Mouse (Mus musculus) MN1 (cell line): ENCODE measurements at regions not wholly inside any gene's neighbourhood (a gene's known extent, or its start where the extent isn't known, plus 50 kb on each side); places are given as distances from the start of the nearest gene placed in this dataset.

Experiments used
- DNase-seq: peaks from one replicate; pipeline ENCODE4 v3.0.0-alpha.2; 2016; ENCODE audit warnings: low spot score

DNA sequence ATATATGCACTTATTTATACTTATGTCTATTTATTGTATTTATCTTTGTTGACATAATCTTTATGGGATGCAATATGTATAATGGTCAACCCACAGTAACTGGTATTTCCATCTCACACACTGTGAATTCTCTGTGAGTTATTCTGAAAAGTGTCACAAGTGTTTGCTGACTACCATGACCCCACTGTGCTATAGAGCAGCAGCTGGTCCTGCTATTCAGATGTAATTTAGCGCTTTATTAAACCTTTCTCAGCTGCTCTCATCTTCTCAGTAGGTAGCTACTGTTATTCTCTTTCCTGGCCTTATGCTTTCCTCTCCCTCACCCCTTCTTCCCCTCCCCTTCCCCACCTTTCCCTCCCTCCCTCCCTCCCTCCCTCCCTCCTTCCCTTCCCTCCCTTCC lies 296.0 kb upstream of the Dusp10 start:
- no peak for DNase-seq

DNA sequence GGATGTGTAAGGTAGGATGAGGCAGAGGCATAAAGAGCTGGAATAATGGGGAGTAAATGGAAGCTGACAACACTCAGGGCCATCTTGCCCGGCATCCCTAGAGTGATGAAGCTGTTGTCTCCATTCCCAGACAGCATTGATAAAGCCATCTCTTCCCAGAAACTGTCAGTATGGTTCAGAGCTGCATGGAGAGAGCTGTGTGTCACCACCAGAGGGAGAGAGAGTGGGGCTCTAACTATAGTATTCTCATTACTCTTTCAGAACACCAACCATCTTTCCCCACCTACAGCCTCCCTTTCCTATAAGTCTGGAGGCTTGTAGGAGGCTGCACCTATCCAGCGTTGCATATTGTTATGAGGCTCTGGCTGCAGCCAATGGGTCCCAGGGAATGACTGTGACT lies 264.0 kb upstream of the Dusp10 start:
- no peak for DNase-seq

DNA sequence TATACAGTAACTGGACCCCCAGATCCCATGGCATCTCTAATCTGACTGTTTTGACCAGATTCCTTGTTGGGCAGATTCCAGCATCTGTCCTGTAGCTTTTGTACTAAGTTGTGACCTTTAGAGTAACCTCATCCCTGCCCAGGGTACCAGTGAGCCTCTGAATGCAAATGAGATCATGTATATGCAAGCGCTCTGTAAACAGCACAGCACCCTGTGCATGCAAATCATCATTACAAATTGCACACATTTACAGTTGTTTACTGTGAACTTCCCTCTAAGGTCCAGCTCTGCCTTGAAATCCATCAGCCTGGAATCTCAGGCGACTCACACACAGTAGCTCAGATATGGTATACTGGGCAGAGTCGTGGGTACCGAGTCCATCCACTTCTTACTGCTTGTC lies 258.6 kb upstream of the Dusp10 start:
- no peak for DNase-seq

DNA sequence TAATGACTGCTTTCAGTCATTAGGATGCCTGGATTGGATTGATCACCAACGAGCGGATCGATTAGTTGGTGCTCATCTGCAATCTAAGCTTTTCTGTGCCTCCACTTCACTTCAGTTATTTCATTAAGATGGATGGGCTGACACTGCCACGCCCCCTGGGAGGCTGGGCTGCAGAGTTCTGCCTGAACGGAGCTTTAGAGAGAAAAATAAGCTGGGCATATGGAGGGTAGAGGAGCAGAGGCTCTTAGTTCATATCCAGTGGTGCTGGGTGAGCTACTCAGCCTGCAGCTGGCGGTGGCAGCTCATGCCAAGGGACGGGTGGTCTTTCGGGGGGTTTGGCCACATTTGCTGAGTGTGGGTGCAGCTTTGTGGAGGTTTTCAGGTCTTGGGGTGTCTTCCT lies 256.4 kb upstream of the Dusp10 start:
- no peak for DNase-seq

DNA sequence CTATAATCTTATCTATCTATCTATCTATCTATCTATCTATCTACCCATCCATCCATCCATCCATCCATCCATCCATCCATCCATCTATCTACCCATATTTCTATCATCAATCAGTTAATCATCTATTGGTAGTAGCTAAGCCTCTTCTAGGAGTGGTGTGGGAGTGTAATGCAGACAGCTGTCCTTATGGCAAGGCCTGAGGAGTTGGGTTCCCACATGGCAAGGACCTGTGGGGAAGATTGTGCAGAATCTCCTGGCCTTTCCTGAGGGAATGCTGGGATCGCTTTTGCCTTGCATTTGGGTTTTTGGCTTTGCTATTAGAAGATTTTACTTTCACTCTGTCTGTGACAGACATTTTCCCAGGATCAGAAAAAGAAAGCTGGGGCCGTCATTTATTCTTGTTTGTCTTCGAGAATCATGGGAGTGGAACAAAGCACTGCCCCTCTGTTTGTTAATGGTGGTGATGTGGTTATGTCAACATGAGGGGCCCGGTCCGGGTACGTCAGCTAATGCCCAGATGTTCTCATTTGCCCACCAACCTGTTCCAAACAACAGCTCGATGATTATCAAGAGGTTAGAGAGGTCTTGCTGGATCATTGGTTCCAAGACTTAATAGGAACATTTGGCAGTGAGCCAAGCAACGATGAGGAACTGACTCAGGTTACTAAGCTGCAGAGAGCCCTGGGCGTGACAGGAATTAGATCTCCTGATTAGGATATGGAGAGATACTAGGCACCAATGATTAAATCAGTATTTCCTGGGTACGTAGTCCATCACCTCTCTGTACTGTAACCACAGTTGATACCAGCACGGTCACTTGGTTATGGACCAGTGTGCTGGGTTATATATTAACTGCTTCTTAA lies 249.0 kb upstream of the Dusp10 start:
- DNase-seq = peak; percentile 58

DNA sequence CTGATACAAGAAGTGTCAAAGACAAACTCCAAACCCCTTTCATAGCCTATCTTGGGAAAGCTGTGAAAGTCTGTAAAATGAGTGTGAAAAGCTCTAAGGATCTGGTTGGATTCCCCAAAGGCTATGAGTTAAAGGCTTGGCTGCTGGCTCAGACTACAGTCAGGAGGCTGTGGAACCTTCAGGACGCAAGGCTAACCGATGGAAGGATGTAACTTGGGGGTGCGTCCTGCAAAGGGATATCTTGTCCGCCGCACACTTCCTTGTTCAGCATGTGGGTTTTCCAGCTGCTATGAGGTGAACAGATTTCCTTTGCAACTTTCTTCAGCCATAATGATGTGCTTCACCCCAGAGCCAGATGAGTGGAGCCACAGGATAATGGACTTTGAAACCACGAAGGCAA lies 240.3 kb upstream of the Dusp10 start:
- no peak for DNase-seq

DNA sequence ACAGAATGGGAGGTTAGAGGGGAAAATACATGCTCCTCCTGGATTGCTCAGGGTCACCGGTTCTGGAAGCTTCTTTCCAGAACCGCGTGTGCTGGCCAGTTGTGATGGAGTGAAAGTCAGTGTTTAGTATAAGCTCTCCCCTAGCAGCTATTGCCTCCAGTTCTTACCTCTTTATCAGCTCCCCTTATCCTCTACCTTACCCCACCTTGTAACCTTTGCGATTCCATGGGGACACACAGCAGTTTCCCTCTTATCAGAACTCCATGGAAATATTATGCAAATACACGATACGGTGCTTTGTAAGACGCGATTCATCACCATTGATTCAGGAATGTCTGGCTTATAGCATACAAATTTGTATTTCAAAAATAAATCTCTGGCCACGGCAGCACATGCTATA lies 232.9 kb upstream of the Dusp10 start:
- no peak for DNase-seq

DNA sequence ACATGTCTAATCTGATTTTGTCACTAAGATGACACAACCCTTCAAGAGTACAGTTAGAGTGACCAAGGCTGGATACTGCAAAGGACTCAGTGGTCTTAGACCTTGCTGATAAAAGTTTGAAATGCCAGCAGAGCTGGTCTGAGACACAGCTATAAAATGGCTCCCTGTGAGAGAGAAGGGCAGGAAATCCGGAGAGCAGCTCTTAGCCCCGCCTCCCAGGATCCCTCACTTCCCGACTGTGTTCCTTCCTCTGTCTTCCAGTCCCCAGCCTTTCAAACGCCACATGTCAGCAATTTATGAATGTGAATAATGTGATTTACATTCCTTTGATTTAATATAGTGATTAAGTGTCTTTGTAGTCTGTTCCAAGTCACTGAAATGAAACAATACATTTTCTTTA lies 232.3 kb upstream of the Dusp10 start:
- peak; percentile 52 for DNase-seq

DNA sequence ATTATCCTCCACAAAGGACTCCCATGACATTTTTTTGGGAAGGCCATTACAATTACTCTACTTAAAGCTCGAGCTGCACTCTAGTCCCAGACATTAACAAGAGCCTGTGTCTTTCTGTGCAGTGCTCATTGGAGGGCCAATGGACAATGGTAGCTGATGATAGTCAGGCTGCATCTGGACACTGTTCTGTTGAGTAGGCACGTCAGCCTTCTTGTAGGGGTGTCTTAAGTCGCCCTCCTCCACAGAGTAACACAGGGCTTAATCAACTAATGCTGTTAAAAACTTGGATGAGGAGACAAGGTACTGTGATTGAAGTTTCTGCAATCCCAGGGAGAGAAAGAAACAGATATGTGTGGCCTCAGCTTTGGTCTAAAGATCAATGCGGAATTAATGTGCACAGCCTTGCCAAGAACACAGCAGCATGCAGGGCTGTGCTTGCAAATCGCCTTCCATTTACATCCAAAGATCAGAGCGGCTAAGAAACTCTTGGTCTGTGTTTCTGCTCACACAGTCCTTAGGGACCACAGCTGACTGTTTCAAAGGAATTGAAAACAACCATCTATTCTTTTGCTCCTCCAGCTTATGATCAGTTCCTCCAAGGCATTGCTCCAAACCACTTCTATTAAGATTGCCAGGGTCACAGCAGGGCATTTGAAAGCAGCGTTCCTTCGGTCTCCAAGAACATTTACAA lies 229.5 kb upstream of the Dusp10 start:
- no peak for DNase-seq

DNA sequence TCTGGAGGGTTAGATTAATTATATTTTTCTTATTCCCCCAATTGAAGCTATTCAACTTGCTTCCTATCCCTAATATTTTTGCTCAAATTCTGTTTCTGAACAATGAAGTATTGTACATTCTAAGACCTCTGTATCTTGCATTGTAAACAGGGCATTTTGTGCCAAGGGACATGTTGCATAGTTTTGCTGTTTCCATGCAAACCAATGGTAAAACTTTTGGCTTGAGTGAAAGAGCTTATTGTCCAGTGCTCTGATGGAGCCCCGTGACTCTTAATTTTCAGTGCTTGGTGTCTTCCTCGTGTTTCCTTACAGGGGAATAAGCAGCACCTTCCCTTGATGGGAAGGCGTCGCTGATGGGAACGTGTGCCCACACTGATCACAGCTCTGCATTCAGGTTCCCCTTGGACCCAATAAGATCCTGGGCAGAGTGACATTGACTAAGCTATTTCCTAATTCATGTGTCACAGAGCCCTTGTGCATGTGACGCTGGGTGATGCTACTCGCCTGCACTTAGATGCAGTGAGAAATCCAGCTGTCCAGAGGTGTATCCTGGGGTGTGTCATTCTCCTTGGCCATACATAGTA lies 220.8 kb upstream of the Dusp10 start:
- no peak for DNase-seq

DNA sequence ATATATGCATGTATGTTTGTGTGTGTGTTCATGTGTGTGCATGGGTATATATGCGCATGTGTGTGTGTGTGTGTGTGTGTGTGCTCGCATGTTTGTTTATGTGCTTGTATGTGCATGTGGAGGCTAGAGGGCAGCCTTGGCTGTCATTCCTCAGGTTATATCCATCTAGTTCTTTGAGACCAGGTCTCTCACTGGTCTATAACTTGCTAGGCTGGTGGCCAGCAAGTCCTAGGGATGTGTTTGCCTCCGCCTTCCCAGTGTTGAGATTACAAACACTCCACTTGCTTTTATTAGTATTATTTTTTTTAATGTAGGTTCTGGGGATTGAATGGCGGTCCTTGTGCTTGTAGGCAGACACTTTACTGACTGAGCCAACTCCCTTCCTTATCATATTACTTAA lies 219.8 kb upstream of the Dusp10 start:
- no peak for DNase-seq

DNA sequence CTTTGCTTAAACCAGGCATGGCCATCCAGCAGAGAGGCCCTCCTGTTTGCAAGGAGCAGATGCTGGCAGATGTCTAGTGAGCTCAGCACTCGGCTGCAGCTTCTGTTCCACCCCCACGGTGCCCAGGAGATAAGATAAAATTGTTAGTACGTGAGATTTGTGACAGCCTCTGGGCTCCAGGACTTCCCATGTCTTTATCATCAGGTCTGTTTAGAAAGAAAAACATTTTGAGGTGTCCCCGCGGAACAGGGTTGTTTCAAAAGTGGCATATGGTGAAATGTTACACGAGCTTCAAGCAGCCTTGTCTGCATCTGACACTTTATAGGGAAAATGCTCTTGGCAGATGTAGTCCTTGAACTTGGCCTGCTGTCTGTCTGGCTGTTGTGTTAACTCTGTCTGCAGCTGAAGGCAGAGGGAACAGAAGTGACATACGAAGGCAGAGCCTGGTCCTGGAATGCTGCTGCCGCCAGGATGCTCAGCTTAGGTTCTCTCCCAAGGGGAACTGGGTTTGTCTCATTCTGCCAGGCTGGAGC lies 219.1 kb upstream of the Dusp10 start:
- DNase-seq = peak; percentile 49

DNA sequence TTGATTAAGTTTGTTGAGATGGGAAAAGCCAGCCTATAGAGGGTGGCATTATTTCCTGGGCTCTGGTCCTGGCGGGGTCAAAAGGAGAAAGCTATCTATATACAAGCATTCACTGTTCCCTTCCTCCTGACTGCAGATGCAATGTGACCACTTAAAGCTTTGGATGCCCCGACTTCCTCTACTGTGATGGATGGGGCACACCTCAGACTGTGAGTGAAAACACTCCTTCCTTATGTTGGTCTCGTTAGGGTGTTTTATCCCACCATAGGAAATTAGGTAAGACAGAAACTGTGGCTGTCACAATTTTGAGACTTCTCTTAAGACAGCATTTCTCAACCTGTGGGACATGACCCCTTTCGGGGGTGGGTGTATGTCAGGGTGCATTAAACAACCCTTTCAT lies 210.8 kb upstream of the Dusp10 start:
- DNase-seq = no peak

DNA sequence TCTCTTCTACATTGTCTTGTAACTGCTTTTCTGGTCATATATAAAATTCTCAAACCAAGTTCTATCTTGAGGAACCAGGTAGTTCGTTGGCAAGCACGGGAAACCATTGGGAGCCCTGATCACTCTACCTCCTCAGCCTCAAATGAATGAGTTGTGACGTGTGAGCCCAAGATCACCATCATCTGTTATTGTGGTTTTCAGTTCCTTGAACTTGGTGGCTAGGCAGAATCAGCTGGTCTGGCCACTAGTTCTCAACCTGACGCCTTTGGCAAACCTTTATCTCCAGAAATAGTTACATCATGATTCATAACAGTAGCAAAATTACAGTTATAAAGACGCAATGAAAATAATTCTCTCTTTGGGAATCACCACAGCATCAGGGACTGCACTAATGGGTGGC lies 209.7 kb upstream of the Dusp10 start:
- DNase-seq = no peak

DNA sequence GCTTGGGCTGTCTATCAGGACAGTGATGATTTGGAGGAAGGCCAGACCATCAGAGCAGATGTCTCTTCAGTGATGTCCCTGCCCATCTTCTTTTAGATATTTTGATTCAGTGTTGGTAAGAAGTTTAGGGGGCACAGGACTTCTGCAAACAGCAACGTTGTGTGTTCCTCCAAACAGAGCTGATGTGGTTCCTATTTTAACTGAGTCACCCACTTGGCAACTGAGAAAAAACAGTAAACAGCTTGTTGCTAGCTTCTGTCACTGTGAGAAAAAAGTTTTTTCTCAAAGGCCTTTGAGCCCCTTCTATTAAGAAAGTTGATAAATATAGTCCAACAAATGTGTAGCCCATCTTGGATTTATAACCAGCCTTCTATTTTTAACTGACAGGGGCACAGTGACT lies 209.3 kb upstream of the Dusp10 start:
- DNase-seq = no peak

DNA sequence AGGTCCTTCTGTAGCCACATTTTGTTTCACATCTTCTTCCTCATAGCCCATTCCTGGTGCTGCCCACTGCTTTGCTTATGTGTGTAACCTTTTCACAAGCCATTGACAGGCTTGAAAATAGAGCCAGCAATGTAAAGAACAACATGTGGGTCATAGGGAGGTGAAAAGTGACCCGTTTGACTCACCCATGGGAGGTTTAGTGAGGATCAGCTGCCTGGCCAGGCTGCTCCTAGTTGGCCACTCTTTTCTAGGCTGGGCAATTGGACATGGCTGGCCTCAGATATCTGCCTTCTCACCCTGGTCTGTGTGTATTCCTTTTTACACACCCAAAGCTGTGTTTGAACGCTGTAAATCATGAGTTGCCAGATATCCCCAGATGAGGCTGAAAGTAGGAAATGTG lies 208.8 kb upstream of the Dusp10 start:
- DNase-seq = no peak

DNA sequence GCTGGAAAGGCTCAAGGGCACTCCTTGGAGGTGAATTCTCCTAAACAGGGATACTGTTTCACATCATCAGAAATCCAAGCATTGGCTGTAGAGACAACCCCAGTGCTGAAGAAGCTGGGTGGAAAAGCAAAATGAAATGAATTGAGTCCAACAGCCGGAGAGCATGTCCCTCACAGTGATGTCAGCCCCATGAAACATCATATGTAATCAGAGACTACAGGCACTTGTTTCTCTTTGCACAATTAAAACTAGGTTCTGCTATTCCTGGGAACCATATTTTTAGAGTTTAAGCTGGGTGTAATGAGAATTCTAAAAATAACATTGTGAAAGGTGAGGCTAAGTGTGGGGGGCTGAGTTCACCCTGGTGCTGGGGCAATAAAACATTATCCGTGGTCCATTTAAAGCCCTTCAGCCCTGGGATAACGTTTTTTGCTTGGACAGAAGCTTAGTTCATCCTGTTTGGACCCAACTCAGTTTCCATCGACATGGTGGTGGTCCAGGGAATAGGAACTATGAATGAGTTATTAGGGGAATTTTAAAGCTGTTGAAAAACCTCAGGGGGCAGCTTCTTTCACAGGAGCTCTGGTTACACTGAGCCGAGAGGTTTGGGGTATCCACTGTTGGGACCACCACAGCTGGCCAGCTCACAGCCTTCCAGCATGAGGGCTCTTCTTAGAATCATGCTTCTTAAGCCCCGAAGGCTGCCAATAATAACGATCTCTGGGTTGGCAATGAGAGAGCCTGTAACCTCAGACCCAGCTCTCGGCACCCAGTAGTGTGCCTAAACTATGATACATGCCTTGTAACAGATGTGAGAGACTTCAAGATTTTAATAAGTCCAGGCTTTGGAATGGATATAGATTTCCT lies 206.0 kb upstream of the Dusp10 start:
- no peak for DNase-seq

DNA sequence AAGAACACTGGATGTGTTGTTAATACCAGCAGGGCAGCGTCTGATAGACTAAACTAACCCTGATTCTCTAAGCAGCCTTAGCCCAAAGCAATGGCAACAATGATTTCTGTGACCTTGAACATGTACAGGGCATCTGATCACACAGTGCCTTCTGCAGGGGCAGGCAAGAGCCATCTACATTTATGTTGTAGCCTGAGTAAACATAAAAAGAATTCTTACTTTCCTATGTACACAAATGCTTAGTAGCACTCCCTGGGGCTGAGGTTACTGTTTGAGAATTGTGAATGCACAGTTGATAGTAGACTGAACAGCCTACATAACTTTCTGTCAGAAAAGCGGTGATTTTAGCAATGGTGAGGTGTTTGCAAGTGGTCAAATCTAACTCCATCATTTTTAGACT lies 204.9 kb upstream of the Dusp10 start:
- DNase-seq = no peak

DNA sequence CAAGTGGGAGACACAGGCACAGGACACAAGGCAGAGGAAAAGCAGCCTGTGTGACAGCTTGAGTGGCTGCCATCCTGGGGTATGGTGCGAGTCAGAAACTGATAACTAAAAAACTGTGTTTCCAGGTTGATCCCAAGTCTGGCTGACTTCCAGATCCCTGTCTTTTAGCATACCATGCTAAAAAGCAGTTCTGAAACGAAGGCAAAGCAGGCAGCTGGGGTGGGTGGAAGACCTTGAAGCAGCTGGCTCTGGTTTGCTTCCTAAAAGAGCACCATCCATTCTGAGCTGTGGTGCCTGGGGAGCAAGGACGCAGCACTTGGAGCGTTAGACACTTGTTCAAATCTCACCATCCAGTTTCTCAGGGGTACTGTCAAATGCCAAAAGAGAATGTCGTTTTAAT lies 192.5 kb upstream of the Dusp10 start:
- DNase-seq = no peak

DNA sequence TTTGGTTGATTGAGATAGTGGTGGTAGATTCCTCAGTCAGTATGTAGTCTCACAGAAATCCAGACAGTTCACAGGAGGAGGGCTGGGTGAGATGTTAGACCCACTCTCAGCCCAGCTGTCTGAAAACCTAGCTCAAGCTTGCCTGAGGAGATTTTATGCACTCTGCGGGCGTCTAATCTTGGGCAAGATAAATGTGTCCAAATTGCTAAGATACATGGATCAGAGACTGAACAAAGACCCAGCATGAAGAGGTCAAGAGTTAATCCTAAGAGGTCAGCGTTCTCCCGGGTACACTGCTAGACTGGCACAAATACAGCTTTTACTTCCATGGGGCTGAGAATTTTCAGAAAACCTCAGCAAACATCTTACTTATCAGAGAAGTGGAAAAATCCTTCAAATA lies 186.8 kb upstream of the Dusp10 start:
- DNase-seq = no peak

DNA sequence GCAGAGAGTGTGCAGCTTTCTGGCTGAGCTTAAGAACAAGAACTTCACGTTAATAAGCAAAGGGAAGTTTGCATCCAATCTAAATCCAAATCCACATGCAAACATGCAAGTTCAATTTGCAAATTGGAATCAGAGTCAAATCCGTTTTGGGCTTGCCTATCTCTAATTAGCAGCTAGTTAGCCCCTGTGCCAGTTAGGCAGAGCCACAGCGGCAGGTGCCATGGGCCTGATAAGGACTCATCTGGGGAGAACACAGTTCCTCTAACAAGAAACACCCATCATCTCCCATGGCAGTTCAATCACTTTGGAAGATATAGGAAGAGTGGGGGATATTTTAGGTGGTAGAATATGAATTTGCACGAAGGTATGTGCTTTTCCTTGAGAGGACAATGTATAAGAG lies 168.0 kb upstream of the Dusp10 start:
- DNase-seq = no peak

DNA sequence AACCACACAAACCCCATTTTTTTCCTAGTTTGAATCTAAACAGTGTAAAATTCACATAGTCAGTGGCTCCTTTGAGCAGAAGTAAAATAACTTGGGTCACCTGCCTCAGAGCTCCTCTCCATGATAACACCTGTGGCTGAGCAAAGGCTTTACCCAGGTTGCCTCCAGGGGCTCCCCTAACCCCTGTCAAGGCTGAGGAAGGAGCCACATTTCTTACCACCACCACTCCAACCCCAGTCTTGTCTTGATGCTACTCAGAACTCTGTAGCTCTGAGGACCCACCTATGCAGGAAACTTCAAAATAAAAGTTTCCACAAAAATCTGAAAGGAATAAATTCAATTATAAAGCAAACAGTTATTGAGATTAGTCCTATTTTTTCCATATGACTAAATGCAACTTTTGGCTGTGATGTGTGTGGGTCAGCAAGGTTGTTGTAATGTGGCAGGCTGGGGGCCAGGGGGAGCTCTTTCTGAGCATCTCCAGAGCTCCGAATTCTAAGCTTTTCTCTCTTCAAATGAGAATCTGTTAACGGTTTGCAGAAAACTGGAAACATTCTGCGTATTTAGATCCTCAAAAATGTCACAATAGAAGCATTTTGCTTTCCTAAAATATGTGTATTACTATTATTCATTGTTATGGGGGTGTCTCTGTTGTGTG lies 159.0 kb upstream of the Dusp10 start:
- DNase-seq = no peak
